8 mouse cellular contexts compared by ENCODE assay signal in the genomic region with DNA sequence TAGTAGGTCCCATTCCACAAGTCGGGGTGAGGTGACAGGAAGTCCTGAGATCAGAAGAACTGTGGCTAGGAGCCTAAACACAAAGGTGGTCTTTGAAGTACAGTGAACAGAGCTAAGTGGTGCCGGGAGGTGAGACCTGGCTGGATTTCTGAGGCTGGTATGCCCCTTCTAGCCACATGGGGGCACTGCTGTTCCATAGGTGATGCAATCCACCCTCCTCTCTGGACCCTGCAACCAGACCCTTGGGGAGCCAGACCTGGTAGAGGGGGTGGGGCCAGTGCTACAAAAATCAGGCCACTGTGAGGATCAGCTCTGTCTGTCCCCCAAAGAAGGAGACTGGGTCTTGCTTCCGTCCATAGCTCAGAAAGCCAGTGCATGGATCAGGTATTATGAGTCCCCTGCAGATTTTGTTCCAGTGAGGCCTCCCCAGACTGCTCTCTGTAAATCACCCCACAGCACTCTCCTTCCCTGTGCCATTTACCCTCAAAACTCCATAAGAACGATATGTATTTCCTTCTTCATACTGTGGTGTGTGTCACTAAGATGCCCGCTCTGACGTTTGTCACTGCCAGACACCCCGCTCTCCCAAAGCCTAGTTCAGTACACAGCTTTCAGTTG. TPM values are rescaled to one million over a fixed set of nuclear protein-coding genes. Genes with fewer than 3 reads are reported as not detected.
DNase-seq lines count a peak whose midpoint lies in the region; ATAC-seq and TF ChIP-seq lines count a peak whose summit lies in the region.

No protein-coding gene starts in this region.

- peak overlapping the region; percentile 69 for H3K9ac ChIP-seq in ES-Bruce4 (ENCODE audit: low read depth, poor library complexity, severe bottlenecking)
- no peak overlapping the region for H3K9ac ChIP-seq in forebrain, embryonic 12.5 days
- H3K9ac ChIP-seq in liver, postnatal 0 days (replicated peaks) = peak overlapping the region; percentile 47; the same call in 1 of the 2 replicates
- H3K9ac ChIP-seq in neural tube, embryonic 15.5 days (replicated peaks) = no peak overlapping the region

- no peaks in the 10 kb centered on the region for H3K27me3 ChIP-seq in ES-Bruce4 (ENCODE audit: control insufficient read depth, insufficient read depth, low read length, poor library complexity, severe bottlenecking)
- peaks cover 18% of the 10 kb centered on the region for H3K27me3 ChIP-seq in forebrain, embryonic 12.5 days
- H3K27me3 ChIP-seq in liver, postnatal 0 days (ENCODE audit: insufficient read depth, low read length) = peaks cover 15% of the 10 kb centered on the region; the same call in 1 of the 2 replicates
- H3K27me3 ChIP-seq in neural tube, embryonic 15.5 days (replicated peaks) = peaks cover 5% of the 10 kb centered on the region; the same call in 1 of the 2 replicates
- H3K27me3 ChIP-seq in thymus, adult 2 months (ENCODE audit: control insufficient read depth, insufficient read depth, low read length) = no peaks in the 10 kb centered on the region

- H3K9me3 ChIP-seq in ES-Bruce4 (replicated peaks; ENCODE audit: control insufficient read depth, insufficient read depth, low read length, poor library complexity, severe bottlenecking) = no peaks in the 10 kb centered on the region
- H3K9me3 ChIP-seq in forebrain, embryonic 12.5 days = no peaks in the 10 kb centered on the region
- H3K9me3 ChIP-seq in liver, postnatal 0 days (ENCODE audit: low read length) = no peaks in the 10 kb centered on the region
- H3K9me3 ChIP-seq in neural tube, embryonic 15.5 days (replicated peaks) = no peaks in the 10 kb centered on the region

- peak; percentile 43; the same call in 1 of the 2 replicates for ATAC-seq in cerebellum, adult (ENCODE audit: insufficient number of reproducible peaks, low FRiP score, low TSS enrichment)
- ATAC-seq in forebrain, embryonic 12.5 days (ENCODE audit: low FRiP score) = peak; percentile 70
- peak; percentile 75 for ATAC-seq in liver, postnatal 0 days
- ATAC-seq in neural tube, embryonic 15.5 days (ENCODE audit: low FRiP score) = peak; percentile 81

- peak; percentile 61 to 80 for DNase-seq in heart, postnatal 14 days
- peak; percentile 77 for DNase-seq in layer of hippocampus, adult 11-12 months (ENCODE audit: low spot score)
- peak; percentile 76 for DNase-seq in liver, postnatal 0 days
- peak; percentile 90 for DNase-seq in thymus, adult 2 months

- intact Hi-C loops in heart, postnatal 14 days (cut with DNase I) = loop anchor here (1.0 to 10.0 kb wide), 3 partner anchors 94 to 548 kb away; no protein-coding TSS in a partner anchor

- 45% methylated on average over 7 of the region's 7 CpGs for WGBS in forebrain, embryonic 12.5 days
- WGBS in liver, postnatal 0 days (ENCODE audit: insufficient replicate concordance) = 49% methylated on average over 7 of the region's 7 CpGs
- 42% methylated on average over 7 of the region's 7 CpGs for WGBS in neural tube, embryonic 15.5 days
- WGBS in thymus, adult 2 months = 32% methylated on average over 7 of the region's 7 CpGs

- no peak for TF ChIP-seq POLR2A in ES-Bruce4 (IDR thresholded peaks at IDR 0.05; ENCODE audit: insufficient read depth, low read length)
- TF ChIP-seq POLR2A in thymus, adult 2 months (IDR thresholded peaks at IDR 0.05; ENCODE audit: control insufficient read depth, extremely low read depth, insufficient read depth, low read length, poor library complexity) = no peak

- no peak overlapping the region for H3K27ac ChIP-seq in ES-Bruce4 (ENCODE audit: insufficient read depth, low read length)
- H3K27ac ChIP-seq in forebrain, embryonic 12.5 days = no peak overlapping the region
- H3K27ac ChIP-seq in liver, postnatal 0 days (ENCODE audit: low read depth) = peak overlapping the region; percentile 77
- no peak overlapping the region for H3K27ac ChIP-seq in neural tube, embryonic 15.5 days (replicated peaks)
- H3K27ac ChIP-seq in thymus, adult 2 months (ENCODE audit: control insufficient read depth, insufficient read depth, low read length) = peak overlapping the region; percentile 64

- no peaks in the 10 kb centered on the region for H3K36me3 ChIP-seq in ES-Bruce4 (ENCODE audit: control insufficient read depth, insufficient read depth, low read length, poor library complexity, severe bottlenecking)
- no peaks in the 10 kb centered on the region for H3K36me3 ChIP-seq in forebrain, embryonic 12.5 days (replicated peaks)
- no peaks in the 10 kb centered on the region for H3K36me3 ChIP-seq in liver, postnatal 0 days (replicated peaks; ENCODE audit: insufficient read depth, low read length)
- H3K36me3 ChIP-seq in neural tube, embryonic 15.5 days = no peaks in the 10 kb centered on the region
- H3K36me3 ChIP-seq in thymus, adult 2 months (ENCODE audit: control insufficient read depth, insufficient read depth, low read length) = no peaks in the 10 kb centered on the region

- TF ChIP-seq EP300 in ES-Bruce4 (IDR thresholded peaks at IDR 0.05; ENCODE audit: insufficient read depth, low read depth, low read length) = 0 out of 2 replicates have a peak, but pooled peaks have one; percentile 43
- no peak for TF ChIP-seq EP300 in liver, postnatal 0 days (IDR thresholded peaks at IDR 0.05; ENCODE audit: low read depth)

- no peaks in the 10 kb centered on the region for H3K4me1 ChIP-seq in ES-Bruce4 (ENCODE audit: control insufficient read depth, insufficient read depth, low read length)
- peaks cover 8% of the 10 kb centered on the region for H3K4me1 ChIP-seq in forebrain, embryonic 12.5 days
- H3K4me1 ChIP-seq in liver, postnatal 0 days (ENCODE audit: insufficient read depth) = peaks cover 17% of the 10 kb centered on the region
- peaks cover 21% of the 10 kb centered on the region for H3K4me1 ChIP-seq in neural tube, embryonic 15.5 days
- H3K4me1 ChIP-seq in thymus, adult 2 months (replicated peaks; ENCODE audit: control insufficient read depth, insufficient read depth, low read length) = peaks cover 38% of the 10 kb centered on the region

- peak overlapping the region; percentile 17 for H3K4me3 ChIP-seq in ES-Bruce4 (ENCODE audit: low read depth, low read length)
- no peak overlapping the region for H3K4me3 ChIP-seq in forebrain, embryonic 12.5 days (replicated peaks)
- H3K4me3 ChIP-seq in liver, postnatal 0 days (ENCODE audit: low read depth, low read length) = no peak overlapping the region
- no peak overlapping the region for H3K4me3 ChIP-seq in neural tube, embryonic 15.5 days (replicated peaks)
- H3K4me3 ChIP-seq in thymus, adult 2 months (ENCODE audit: control insufficient read depth, insufficient read depth, low read length) = no peak overlapping the region

- peak; percentile 95 for TF ChIP-seq CTCF in ES-Bruce4 (IDR thresholded peaks at IDR 0.05; ENCODE audit: low read depth, low read length)
- peak; percentile 97 for TF ChIP-seq CTCF in liver, postnatal 0 days (IDR thresholded peaks at IDR 0.05; ENCODE audit: low read depth)
- TF ChIP-seq CTCF in thymus, adult 2 months (IDR thresholded peaks at IDR 0.05; ENCODE audit: borderline replicate concordance, control insufficient read depth, extremely low read depth, insufficient read depth, low read length, poor library complexity) = peak; percentile 89

- no peak overlapping the region for H3K4me2 ChIP-seq in forebrain, embryonic 12.5 days
- peak overlapping the region; percentile 53 for H3K4me2 ChIP-seq in liver, postnatal 0 days (ENCODE audit: low read depth, low read length)
- no peak overlapping the region for H3K4me2 ChIP-seq in neural tube, embryonic 15.5 days

RNA-seq across cellular contexts. Expression of gene Lexm, which starts 2.8 kb away (rescaled TPM):
- 1.3 and 2.0 TPM in 2 replicates for polyA plus RNA-seq in ES-Bruce4 (2011; ENCODE audit: insufficient read depth, insufficient read length, low read depth, missing spikeins)
- polyA plus RNA-seq in forebrain, embryonic 12.5 days (2016; fragmentation: Nextera tagmentation; extraction: Ambion mirVana) = 0.17 and 0.42 TPM in 2 replicates
- not detected for total RNA-seq in heart, postnatal 14 days (2021)
- not detected in 2 replicates for polyA plus RNA-seq in liver, postnatal 0 days (2015; fragmentation: Nextera tagmentation; extraction: Ambion mirVana)
- polyA plus RNA-seq in neural tube, embryonic 15.5 days (2015; fragmentation: Nextera tagmentation; extraction: Ambion mirVana) = not detected in 2 replicates
- polyA plus RNA-seq in thymus, adult 2 months (2012; rRNA removed) = not detected in 2 replicates

RNA-seq across cellular contexts. Expression of gene Ttc22, which starts 7.9 kb away (rescaled TPM):
- polyA plus RNA-seq in ES-Bruce4 (2011; ENCODE audit: insufficient read depth, insufficient read length, low read depth, missing spikeins) = not detected in 2 replicates
- polyA plus RNA-seq in forebrain, embryonic 12.5 days (2016; fragmentation: Nextera tagmentation; extraction: Ambion mirVana) = 0.17 TPM in 2 replicates
- total RNA-seq in heart, postnatal 14 days (2021) = under 1 TPM; 0.15 to 0.24 TPM
- polyA plus RNA-seq in liver, postnatal 0 days (2015; fragmentation: Nextera tagmentation; extraction: Ambion mirVana) = not detected in 2 replicates
- polyA plus RNA-seq in neural tube, embryonic 15.5 days (2015; fragmentation: Nextera tagmentation; extraction: Ambion mirVana) = 2.0 and 2.2 TPM in 2 replicates
- 1.4 and 1.7 TPM in 2 replicates for polyA plus RNA-seq in thymus, adult 2 months (2012; rRNA removed)

RNA-seq across cellular contexts. Expression of gene Pars2, which starts 36.6 kb away (rescaled TPM):
- polyA plus RNA-seq in ES-Bruce4 (2011; ENCODE audit: insufficient read depth, insufficient read length, low read depth, missing spikeins) = 7.2 and 10.0 TPM in 2 replicates
- 11.2 and 15.9 TPM in 2 replicates for polyA plus RNA-seq in forebrain, embryonic 12.5 days (2016; fragmentation: Nextera tagmentation; extraction: Ambion mirVana)
- 1 to 10 TPM; 4.7 to 5.2 TPM for total RNA-seq in heart, postnatal 14 days (2021)
- 3.9 and 4.3 TPM in 2 replicates for polyA plus RNA-seq in liver, postnatal 0 days (2015; fragmentation: Nextera tagmentation; extraction: Ambion mirVana)
- polyA plus RNA-seq in neural tube, embryonic 15.5 days (2015; fragmentation: Nextera tagmentation; extraction: Ambion mirVana) = 8.8 and 10.1 TPM in 2 replicates
- polyA plus RNA-seq in thymus, adult 2 months (2012; rRNA removed) = 16.3 and 17.3 TPM in 2 replicates

RNA-seq across cellular contexts. Expression of gene Dhcr24, which starts 53.5 kb away (rescaled TPM):
- 77.5 and 85.2 TPM in 2 replicates for polyA plus RNA-seq in ES-Bruce4 (2011; ENCODE audit: insufficient read depth, insufficient read length, low read depth, missing spikeins)
- 6.4 and 9.8 TPM in 2 replicates for polyA plus RNA-seq in forebrain, embryonic 12.5 days (2016; fragmentation: Nextera tagmentation; extraction: Ambion mirVana)
- 1 to 10 TPM; 2.5 to 3.8 TPM for total RNA-seq in heart, postnatal 14 days (2021)
- 13.6 and 17.1 TPM in 2 replicates for polyA plus RNA-seq in liver, postnatal 0 days (2015; fragmentation: Nextera tagmentation; extraction: Ambion mirVana)
- 4.6 and 4.8 TPM in 2 replicates for polyA plus RNA-seq in neural tube, embryonic 15.5 days (2015; fragmentation: Nextera tagmentation; extraction: Ambion mirVana)
- polyA plus RNA-seq in thymus, adult 2 months (2012; rRNA removed) = 80.0 and 106 TPM in 2 replicates

Comparison
In these comparisons a context has a peak if more than half of its experiments do, and no peak if none do; other contexts are left out.
1. H3K27ac ChIP-seq: peak in liver, postnatal 0 days (single experiment) and thymus, adult 2 months (single experiment); none in ES-Bruce4 (single experiment), forebrain, embryonic 12.5 days (single experiment) and neural tube, embryonic 15.5 days (single experiment).
2. H3K9ac ChIP-seq: peak in ES-Bruce4 (single experiment) and liver, postnatal 0 days (single experiment); none in forebrain, embryonic 12.5 days (single experiment) and neural tube, embryonic 15.5 days (single experiment).
3. Peak in every context shown above with its lines, with median percentiles within 50 percentile points of each other: CTCF ChIP-seq, ATAC-seq and DNase-seq.